Mouse (Mus musculus) lung, embryonic 16.5 days (tissue): Measurements from ENCODE around the gene Cdc42ep4. TPM values are rescaled to one million over a fixed set of nuclear protein-coding genes. Genes with fewer than 3 reads are reported as not detected.
A peak's percentile ranks its signal among the peaks of the same experiment; 100 is the strongest.

ENCODE experiments used
- ATAC-seq: fragments of 200-750 bp; cut with Nextera tagmentation; 2 replicates; pipeline ENCODE4 v1.8.0; 2017; ENCODE audit warnings: low read depth, mild to moderate bottlenecking, moderate library complexity
- H3K27ac ChIP-seq: fragments of 300-500 bp; sonication (generic); 2 replicates; pipeline ENCODE4 v1.5.1; 2014; ENCODE audit warnings: mild to moderate bottlenecking, control low read depth, low read length
- H3K27me3 ChIP-seq: fragments of 300-500 bp; sonication (generic); 2 replicates; pipeline ENCODE4 v1.6.1; 2014; ENCODE audit warnings: low read depth, low read length, mixed read lengths; ENCODE audit not compliant: control insufficient read depth, insufficient read depth
- H3K36me3 ChIP-seq: fragments of 300-500 bp; sonication (generic); 2 replicates; pipeline ENCODE4 v1.6.1; 2014; ENCODE audit warnings: low read length; ENCODE audit not compliant: control insufficient read depth, insufficient read depth
- H3K4me1 ChIP-seq: fragments of 300-500 bp; sonication (generic); replicated peaks from 2 replicates; pipeline ENCODE4 v1.6.1; 2014; ENCODE audit warnings: low read length, mixed read lengths; ENCODE audit not compliant: control insufficient read depth, insufficient read depth
- H3K4me2 ChIP-seq: fragments of 300-500 bp; sonication (generic); 2 replicates; pipeline ENCODE4 v1.6.1; 2014; ENCODE audit warnings: low read depth, low read length, control low read depth
- H3K4me3 ChIP-seq: fragments of 300-500 bp; sonication (generic); 2 replicates; pipeline ENCODE4 v1.5.1; 2014; ENCODE audit warnings: mild to moderate bottlenecking, low read length, control low read depth
- H3K9ac ChIP-seq: fragments of 300-500 bp; sonication (generic); 2 replicates; pipeline ENCODE4 v1.6.1; 2014; ENCODE audit warnings: low read length, control low read depth
- H3K9me3 ChIP-seq: fragments of 300-500 bp; sonication (generic); 2 replicates; pipeline ENCODE4 v1.6.1; 2016; ENCODE audit warnings: low read length; ENCODE audit not compliant: control insufficient read depth
- WGBS: fragments of 180-500 bp; shearing (Covaris S2); extraction: QIAGEN DNeasy Blood & Tissue Kit; methylation state at CpG from one replicate; pipeline ENCODE4 v1.1.7; 2014; 5-methylcytosine and 5-hydroxymethylcytosine counted together
- polyA plus RNA-seq: library from polyadenylated mRNA; unstranded; fragments of >200 nt; fragmentation: Nextera tagmentation; extraction: Ambion mirVana; gene quantifications from 2 replicates; pipeline ENCODE4 v1.2.1, GENCODE M21; 2015

Cdc42ep4 gene
- polyA plus RNA-seq, 1 experiment from 2014 or later, result 129 TPM

DNA sequence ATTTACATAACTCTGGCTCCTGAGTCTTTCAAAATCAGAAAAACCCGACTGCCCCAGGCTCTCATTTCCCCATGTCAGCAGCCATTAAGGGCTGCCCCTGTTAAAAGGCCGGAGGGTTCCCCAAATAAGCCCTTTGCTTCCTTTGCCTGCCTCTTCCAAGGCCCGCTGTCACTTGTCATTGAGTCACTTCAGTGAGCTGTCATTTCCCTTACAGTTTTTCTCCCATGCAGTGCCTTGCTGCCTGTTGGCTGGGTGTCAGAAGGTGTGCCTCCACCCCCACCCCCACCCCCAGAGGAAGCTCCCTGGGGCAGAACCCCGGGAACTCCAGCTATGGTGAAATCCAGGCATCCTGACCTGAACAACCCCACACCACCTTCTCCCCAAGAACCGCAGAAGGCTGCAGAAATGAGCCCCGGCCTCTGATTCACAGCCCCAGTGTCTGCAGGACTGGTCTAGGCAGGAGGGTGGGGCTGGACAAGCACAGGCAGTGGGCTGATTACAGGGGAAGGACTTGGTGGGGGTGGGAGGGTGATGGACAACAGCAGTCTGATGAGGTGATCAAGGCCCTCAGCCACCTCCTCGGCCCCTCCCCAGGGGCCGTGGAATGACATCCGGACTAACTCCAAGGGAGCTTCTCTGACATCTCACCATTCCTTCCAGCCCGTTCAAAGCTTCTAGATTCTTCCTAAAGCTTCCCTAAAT lies 14.8 kb upstream of the Cdc42ep4 start:
- Histone ChIP-seq H3K27ac (peak overlapping the region; percentile 82), H3K9ac (peak overlapping the region; percentile 23; the same call in 1 of the 2 replicates), H3K4me3 (no peak overlapping the region), H3K4me2 (no peak overlapping the region), H3K9me3 (no peaks in the 10 kb centered on the region), H3K4me1 (peaks cover 31% of the 10 kb centered on the region), H3K27me3 (no peaks in the 10 kb centered on the region), H3K36me3 (no peaks in the 10 kb centered on the region)
- WGBS, result 22% methylated on average over 10 of the region's 10 CpGs
- peak; percentile 85 for ATAC-seq

DNA sequence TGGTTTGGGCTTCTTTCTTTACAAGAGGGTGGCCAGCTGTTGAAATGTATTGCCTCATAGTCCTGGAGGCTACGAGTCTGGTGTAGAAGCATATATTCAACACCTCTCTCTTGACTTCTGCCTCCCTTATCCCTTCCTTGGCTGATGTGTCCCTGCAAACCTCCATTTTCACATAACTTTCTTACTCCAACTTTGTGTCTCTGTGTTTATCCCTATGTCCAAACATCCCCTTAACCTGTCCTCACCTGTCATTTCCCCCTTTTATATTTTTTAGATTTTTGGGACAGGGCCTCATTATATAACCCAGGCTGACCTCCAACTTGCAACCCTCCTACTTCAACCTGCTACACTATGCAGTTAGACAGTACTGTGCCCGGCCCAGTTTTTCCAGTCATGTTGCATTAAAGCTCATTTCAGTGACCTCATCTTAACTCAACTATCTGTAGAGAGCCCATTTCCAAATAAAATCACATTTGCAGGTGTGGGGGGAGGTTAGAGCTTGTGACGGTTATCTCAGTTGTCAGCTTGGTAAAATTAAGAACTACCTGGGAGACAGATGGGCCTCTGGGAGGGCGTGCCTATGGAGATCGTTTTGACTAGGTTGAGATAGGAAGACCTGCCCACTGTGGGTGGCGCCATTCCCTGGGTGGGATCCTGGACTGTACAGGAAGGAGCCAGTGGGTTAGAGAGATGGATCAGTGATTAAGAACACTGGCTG lies 12.6 kb upstream of the Cdc42ep4 start:
- H3K36me3 ChIP-seq, result no peaks in the 10 kb centered on the region
- WGBS, result 77% methylated on average over 6 of the region's 6 CpGs
- H3K9ac ChIP-seq, result no peak overlapping the region
- H3K4me3 ChIP-seq, result no peak overlapping the region
- H3K27ac ChIP-seq, result no peak overlapping the region
- no peak for ATAC-seq
- no peaks in the 10 kb centered on the region for H3K27me3 ChIP-seq
- no peaks in the 10 kb centered on the region for H3K9me3 ChIP-seq
- peaks cover 31% of the 10 kb centered on the region for H3K4me1 ChIP-seq
- H3K4me2 ChIP-seq, result no peak overlapping the region

DNA sequence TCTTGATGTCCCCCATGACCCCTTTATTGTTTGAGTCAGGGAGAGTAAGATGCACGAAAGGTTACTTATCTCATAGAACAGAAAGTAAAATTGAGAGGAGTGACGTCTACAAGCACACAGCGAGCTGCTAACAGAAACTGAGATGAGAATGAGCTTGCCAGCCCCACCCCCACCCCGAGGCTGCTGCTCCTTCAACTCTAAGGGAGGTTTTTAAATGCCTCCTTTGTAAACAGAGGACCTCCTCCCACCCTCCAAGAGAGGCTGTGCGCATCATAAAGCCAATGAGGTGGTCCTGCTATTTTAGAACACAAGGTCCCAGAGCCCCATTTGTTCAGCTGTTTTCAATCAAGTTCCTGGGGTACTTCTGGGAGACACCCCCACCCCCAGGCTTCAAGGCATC lies 11.8 kb upstream of the Cdc42ep4 start:
- H3K4me2 ChIP-seq, result no peak overlapping the region
- no peaks in the 10 kb centered on the region for H3K36me3 ChIP-seq
- no peak overlapping the region for H3K4me3 ChIP-seq
- no peaks in the 10 kb centered on the region for H3K9me3 ChIP-seq
- H3K9ac ChIP-seq, result no peak overlapping the region
- 13% methylated on average over 5 of the region's 5 CpGs for WGBS
- H3K27ac ChIP-seq, result no peak overlapping the region
- ATAC-seq, result no peak
- H3K27me3 ChIP-seq, result no peaks in the 10 kb centered on the region
- peaks cover 29% of the 10 kb centered on the region for H3K4me1 ChIP-seq

DNA sequence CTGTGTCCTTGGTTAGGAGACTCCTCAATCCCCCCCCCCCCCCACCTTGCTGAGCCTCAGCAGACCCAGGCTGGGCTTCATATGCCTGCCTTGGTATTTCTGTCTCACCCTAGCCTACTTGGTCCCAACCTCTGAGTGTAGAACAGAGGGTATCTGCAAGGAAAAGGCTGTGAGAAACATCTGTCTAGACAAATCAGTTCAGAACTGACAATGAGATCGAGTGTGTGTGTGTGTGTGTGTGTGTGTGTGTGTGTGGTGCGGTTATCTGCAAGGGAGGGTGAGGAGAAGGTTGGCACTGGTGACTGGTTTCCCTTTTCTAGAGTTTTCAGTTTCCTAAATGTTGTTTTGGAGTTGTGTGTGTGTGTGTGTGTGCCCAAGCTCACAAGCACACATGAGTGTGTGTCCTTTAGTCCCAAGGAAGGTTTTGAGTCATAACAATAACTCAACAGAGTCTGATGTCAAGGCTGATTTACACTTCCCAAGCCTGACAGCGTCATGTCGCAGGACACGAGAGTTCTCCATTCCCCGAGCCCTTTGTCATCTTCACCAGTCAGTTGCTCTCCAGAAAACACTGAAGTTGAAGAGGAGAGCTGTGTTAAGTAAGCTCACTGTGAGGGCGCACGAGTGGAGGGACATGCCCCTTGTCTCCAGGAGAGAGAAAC lies 10.6 kb upstream of the Cdc42ep4 start:
- H3K4me3 ChIP-seq, result no peak overlapping the region
- no peaks in the 10 kb centered on the region for H3K36me3 ChIP-seq
- H3K4me2 ChIP-seq, result no peak overlapping the region
- H3K27ac ChIP-seq, result no peak overlapping the region
- WGBS, result 68% methylated on average over 8 of the region's 8 CpGs
- no peak for ATAC-seq
- no peaks in the 10 kb centered on the region for H3K27me3 ChIP-seq
- no peak overlapping the region for H3K9ac ChIP-seq
- peaks cover 19% of the 10 kb centered on the region for H3K4me1 ChIP-seq
- H3K9me3 ChIP-seq, result no peaks in the 10 kb centered on the region

DNA sequence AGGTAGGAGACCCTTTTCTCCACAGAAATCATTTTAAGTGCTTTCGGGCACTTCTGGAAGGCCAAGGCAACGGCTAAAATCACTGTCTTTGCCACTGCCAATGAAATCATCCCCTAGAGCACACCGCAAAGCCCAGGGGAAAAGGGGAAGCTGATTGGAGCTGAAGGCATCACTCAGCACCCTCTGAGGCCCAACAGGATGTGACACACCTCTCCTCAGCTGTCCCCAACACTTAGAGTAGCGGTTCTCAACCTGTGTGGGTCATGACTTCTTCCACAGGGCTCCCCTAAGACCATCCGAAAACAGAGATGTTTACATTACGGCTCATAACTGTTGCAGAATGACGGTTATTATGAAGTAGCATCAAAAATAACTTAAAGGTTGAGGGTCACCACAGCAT lies 10.0 kb upstream of the Cdc42ep4 start:
- no peak for ATAC-seq
- Histone ChIP-seq H3K27ac (no peak overlapping the region), H3K9me3 (no peaks in the 10 kb centered on the region), H3K4me2 (no peak overlapping the region), H3K27me3 (no peaks in the 10 kb centered on the region), H3K9ac (no peak overlapping the region), H3K4me3 (no peak overlapping the region), H3K36me3 (no peaks in the 10 kb centered on the region), H3K4me1 (peaks cover 13% of the 10 kb centered on the region)
- WGBS, result 69% methylated on average over 7 of the region's 7 CpGs

DNA sequence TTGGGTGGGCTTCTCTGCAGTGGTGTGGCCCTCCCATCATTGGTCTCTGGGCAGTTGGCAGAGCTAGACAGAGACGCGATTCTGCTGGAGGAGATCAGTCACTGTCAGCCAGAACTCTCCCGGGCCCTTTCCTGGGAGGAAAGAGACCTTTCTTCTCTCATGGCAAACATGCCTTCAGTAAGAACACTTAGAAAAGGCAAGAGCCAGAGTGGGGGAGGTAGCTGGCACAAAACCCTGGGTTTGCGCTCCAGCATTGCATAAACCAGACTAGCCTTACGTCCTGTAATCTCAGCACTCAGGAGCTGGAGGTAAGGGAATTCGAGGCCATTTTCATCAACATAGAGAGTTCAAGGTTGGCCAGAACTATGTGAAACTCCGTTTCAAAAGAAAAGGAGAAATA lies 8.8 kb upstream of the Cdc42ep4 start:
- 38% methylated on average over 7 of the region's 7 CpGs for WGBS
- Histone ChIP-seq H3K4me3 (no peak overlapping the region), H3K4me2 (no peak overlapping the region), H3K27me3 (no peaks in the 10 kb centered on the region), H3K9me3 (no peaks in the 10 kb centered on the region), H3K4me1 (peaks cover 3% of the 10 kb centered on the region; the same call in 1 of the 2 replicates), H3K27ac (peak overlapping the region; percentile 5; the same call in 1 of the 2 replicates), H3K9ac (no peak overlapping the region), H3K36me3 (no peaks in the 10 kb centered on the region)
- no peak for ATAC-seq

DNA sequence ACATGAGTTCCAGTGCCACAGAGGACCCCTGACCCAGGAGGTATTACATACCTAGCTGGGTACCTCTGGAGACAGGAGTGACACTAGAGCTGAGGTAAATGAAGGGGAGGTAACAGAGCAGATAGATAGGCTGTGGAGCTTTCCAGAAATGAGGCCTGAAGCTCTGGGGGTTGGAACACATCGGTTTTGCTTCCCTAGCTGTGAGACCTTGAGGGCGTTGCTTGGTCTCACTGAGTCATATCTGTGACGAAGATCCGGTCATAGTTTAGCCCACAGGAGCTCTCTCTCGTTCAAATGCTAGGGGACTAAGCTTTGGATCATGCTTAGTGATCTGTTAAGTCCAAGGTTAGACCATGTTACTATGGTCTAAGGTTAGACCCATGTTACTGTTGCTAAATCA lies 7.2 kb upstream of the Cdc42ep4 start:
- no peak overlapping the region for H3K4me2 ChIP-seq
- no peaks in the 10 kb centered on the region for H3K9me3 ChIP-seq
- 95% methylated on average over 5 of the region's 5 CpGs for whole genome bisulfite sequencing
- H3K27me3 ChIP-seq, result no peaks in the 10 kb centered on the region
- H3K9ac ChIP-seq, result no peak overlapping the region
- H3K27ac ChIP-seq, result no peak overlapping the region
- peaks cover 3% of the 10 kb centered on the region; the same call in 1 of the 2 replicates for H3K4me1 ChIP-seq
- no peak for ATAC-seq
- H3K36me3 ChIP-seq, result no peaks in the 10 kb centered on the region
- no peak overlapping the region for H3K4me3 ChIP-seq

GRCm38 (mm10) chr11:113756578-113756977 lies 4.9 kb upstream of the Cdc42ep4 start:
- no peak for ATAC-seq
- no peaks in the 10 kb centered on the region for H3K9me3 ChIP-seq
- H3K36me3 ChIP-seq, result no peaks in the 10 kb centered on the region
- H3K4me2 ChIP-seq, result no peak overlapping the region
- H3K9ac ChIP-seq, result no peak overlapping the region
- H3K4me3 ChIP-seq, result no peak overlapping the region
- 81% methylated on average over 12 of the region's 12 CpGs for WGBS
- no peaks in the 10 kb centered on the region for H3K27me3 ChIP-seq
- H3K4me1 ChIP-seq, result peaks cover 4% of the 10 kb centered on the region
- H3K27ac ChIP-seq, result no peak overlapping the region

DNA sequence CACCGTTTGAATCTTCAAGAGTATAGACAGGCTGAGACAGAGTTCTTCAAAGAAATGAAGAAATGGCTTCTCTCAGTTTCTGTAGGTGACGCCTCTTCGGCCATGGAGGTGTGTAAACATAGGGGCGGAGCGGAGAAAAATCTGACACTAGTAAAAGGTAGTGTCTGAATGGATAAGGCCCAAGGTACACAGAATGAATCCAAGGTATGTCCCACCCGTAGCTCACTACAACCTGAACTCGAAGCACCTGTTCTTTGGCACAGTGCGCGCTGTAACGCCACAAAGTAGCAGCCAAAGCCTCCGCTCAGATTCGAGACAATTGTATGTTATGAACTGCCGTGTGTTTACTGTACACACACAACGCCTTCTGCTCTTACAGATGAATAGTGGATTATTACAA lies 4.2 kb upstream of the Cdc42ep4 start:
- Histone ChIP-seq H3K9me3 (no peaks in the 10 kb centered on the region), H3K36me3 (no peaks in the 10 kb centered on the region), H3K4me2 (no peak overlapping the region), H3K27ac (no peak overlapping the region), H3K4me1 (peaks cover 4% of the 10 kb centered on the region), H3K27me3 (no peaks in the 10 kb centered on the region), H3K9ac (no peak overlapping the region), H3K4me3 (no peak overlapping the region)
- WGBS, result 68% methylated on average over 14 of the region's 14 CpGs
- no peak for ATAC-seq
